Mouse (Mus musculus): ENCODE data around the gene Rims3. TPM values are rescaled to one million over a fixed set of nuclear protein-coding genes. Genes with fewer than 3 reads are reported as not detected.

Rims3 gene
- polyA plus RNA-seq, 1 experiment = 0.39 TPM

DNA sequence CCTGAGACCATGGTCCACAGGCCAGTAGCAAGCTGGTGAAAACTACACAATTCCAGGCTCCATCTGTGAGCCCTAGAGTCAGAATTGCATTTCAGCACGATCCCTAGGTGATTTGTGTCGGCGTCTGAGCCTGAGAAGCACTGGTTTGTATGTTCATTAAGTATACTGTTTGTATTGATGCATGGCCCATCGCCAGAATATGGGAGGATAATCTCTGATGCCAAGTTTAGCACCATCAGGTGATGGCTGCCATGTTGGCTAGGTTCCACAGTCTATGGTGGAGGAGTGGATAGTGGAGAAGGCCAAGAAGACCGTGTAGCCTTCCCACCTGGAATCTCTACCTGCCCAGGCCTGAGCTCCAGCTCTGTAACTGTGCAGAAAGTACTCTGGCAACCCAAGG is 13.6 kb downstream of the Rims3 start:
- no peak for TF ChIP-seq POLR2A (IDR thresholded peaks at IDR 0.05; ENCODE audit: low read depth, low read length)
- no peak for TF ChIP-seq CTCF (conservative IDR thresholded peaks at IDR 0.05; ENCODE audit: insufficient read depth, insufficient read length, low read depth, low read length)
- Histone ChIP-seq H3K4me3 (ENCODE audit: insufficient read depth, low read depth, low read length) (no peak overlapping the region), H3K27ac (ENCODE audit: insufficient read depth, low read depth, low read length) (no peak overlapping the region), H3K4me1 (ENCODE audit: control insufficient read depth, insufficient read depth, low read length) (no peaks in the 10 kb centered on the region), H3K36me3 (ENCODE audit: control insufficient read depth, insufficient read depth, low read length) (no peaks in the 10 kb centered on the region), H3K27me3 (replicated peaks; ENCODE audit: control insufficient read depth, insufficient read depth, low read length) (no peaks in the 10 kb centered on the region)
- DNase-seq = no peak
- WGBS = 78% methylated on average over 5 of the region's 5 CpGs

DNA sequence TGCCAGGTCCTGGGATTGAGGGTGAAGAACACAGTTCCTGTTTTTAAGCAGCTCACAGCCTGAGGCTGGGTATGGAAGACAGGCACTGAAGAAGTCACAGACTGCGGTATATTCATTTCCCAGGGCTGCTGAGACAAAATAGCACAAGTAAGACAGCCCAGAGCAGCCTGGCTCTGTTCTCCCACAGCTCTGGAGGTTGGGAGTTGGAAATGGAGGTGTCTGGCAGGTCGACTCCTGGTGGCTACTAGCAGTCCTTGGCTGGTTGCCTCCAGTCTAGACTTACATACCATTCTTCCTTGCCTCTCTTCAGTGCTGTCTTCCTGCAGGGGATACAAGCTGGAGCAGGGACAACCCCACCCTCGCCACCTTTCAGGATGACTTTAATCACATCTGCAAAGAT is 14.4 kb downstream of the Rims3 start:
- DNase-seq = no peak
- Histone ChIP-seq H3K4me1 (ENCODE audit: control insufficient read depth, insufficient read depth, low read length) (no peaks in the 10 kb centered on the region), H3K27me3 (replicated peaks; ENCODE audit: control insufficient read depth, insufficient read depth, low read length) (no peaks in the 10 kb centered on the region), H3K27ac (ENCODE audit: insufficient read depth, low read depth, low read length) (no peak overlapping the region), H3K36me3 (ENCODE audit: control insufficient read depth, insufficient read depth, low read length) (no peaks in the 10 kb centered on the region), H3K4me3 (ENCODE audit: insufficient read depth, low read depth, low read length) (no peak overlapping the region)
- 68% methylated on average over 3 of the region's 3 CpGs for WGBS
- TF ChIP-seq CTCF (conservative IDR thresholded peaks at IDR 0.05; ENCODE audit: insufficient read depth, insufficient read length, low read depth, low read length) = no peak
- TF ChIP-seq POLR2A (IDR thresholded peaks at IDR 0.05; ENCODE audit: low read depth, low read length) = no peak

DNA sequence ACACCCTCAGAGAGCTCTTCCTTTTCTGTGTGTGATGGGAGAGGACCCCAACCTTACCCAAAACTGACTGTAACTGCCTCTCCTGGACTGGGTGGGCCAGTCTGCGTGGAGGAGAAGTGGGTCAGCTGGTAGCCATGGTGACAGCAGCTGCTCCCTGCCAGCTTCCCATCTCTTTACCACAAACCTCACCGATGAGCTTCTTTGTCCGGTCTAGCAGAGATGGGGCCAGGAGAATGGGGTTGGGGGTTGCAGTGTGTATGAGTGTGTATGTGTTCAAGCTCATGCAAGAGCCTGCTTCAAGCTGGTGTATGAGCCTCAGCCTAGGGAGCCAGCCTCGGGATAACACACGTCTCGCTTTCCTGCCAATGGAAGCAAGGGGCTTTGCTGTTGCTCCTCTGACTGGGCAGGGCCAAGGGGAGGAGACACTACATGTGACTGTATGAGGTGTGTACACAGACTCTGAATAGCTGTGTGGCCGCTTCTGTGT is 15.7 kb downstream of the Rims3 start:
- H3K4me3 ChIP-seq (ENCODE audit: insufficient read depth, low read depth, low read length) = no peak overlapping the region
- no peak for DNase-seq
- WGBS = 60% methylated on average over 7 of the region's 7 CpGs

DNA sequence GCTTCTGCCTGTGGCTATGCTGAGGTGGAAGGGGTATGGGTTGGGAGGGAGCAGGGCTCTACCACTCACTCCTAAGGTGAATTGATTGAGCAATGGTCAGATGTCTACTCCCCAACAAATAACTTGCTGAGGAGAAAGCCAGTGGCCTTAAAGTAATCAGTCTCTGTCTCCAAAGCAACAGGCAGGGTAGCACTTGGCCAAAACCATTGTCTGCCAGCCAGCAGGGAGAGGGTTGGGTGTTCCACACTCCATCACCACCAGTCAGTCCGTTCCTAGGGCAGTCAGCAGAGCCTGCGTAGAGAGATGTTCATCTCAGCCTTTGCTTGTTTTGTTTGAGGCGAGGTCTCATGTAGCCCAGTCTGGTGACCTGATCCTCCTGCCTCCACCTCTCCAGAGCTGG is 21.3 kb downstream of the Rims3 start:
- Histone ChIP-seq H3K27me3 (replicated peaks; ENCODE audit: control insufficient read depth, insufficient read depth, low read length) (no peaks in the 10 kb centered on the region), H3K36me3 (ENCODE audit: control insufficient read depth, insufficient read depth, low read length) (no peaks in the 10 kb centered on the region), H3K4me3 (ENCODE audit: insufficient read depth, low read depth, low read length) (no peak overlapping the region), H3K4me1 (ENCODE audit: control insufficient read depth, insufficient read depth, low read length) (no peaks in the 10 kb centered on the region), H3K27ac (ENCODE audit: insufficient read depth, low read depth, low read length) (no peak overlapping the region)
- TF ChIP-seq POLR2A (IDR thresholded peaks at IDR 0.05; ENCODE audit: low read depth, low read length) = no peak
- no peak for TF ChIP-seq CTCF (conservative IDR thresholded peaks at IDR 0.05; ENCODE audit: insufficient read depth, insufficient read length, low read depth, low read length)
- WGBS = 53% methylated on average over 3 of the region's 3 CpGs
- no peak for DNase-seq

More for the DNA sequence above, 15.7 kb downstream of the Rims3 start:
- no peaks in the 10 kb centered on the region for H3K27me3 ChIP-seq (replicated peaks; ENCODE audit: control insufficient read depth, insufficient read depth, low read length)
- no peak overlapping the region for H3K27ac ChIP-seq (ENCODE audit: insufficient read depth, low read depth, low read length)
- no peaks in the 10 kb centered on the region for H3K4me1 ChIP-seq (ENCODE audit: control insufficient read depth, insufficient read depth, low read length)
- no peak for TF ChIP-seq POLR2A (IDR thresholded peaks at IDR 0.05; ENCODE audit: low read depth, low read length)
- no peak for TF ChIP-seq CTCF (conservative IDR thresholded peaks at IDR 0.05; ENCODE audit: insufficient read depth, insufficient read length, low read depth, low read length)
- H3K36me3 ChIP-seq (ENCODE audit: control insufficient read depth, insufficient read depth, low read length) = no peaks in the 10 kb centered on the region

DNA sequence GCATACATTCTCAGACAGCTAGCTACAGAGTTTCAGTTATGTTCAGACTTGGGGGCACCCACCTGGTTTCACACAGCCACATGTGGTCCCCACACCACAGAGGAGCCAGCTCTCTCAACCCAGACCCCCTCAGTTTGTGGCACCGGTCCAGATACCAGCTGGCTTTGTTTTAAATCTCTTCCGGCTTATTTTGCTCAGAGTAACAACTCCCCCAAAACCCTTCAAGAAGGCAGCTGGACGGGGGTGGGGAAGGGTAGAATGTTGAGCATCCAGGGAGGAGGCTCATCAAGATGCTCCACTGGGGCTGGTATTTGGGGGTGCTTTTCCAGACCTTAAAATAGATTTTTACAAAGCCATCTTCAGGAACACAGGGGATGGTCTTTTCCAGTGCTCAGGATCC is 24.1 kb downstream of the Rims3 start:
- DNase-seq = no peak
- no peak for TF ChIP-seq POLR2A (IDR thresholded peaks at IDR 0.05; ENCODE audit: low read depth, low read length)
- no peak for TF ChIP-seq CTCF (conservative IDR thresholded peaks at IDR 0.05; ENCODE audit: insufficient read depth, insufficient read length, low read depth, low read length)
- Histone ChIP-seq H3K27ac (ENCODE audit: insufficient read depth, low read depth, low read length) (no peak overlapping the region), H3K4me3 (ENCODE audit: insufficient read depth, low read depth, low read length) (no peak overlapping the region), H3K27me3 (replicated peaks; ENCODE audit: control insufficient read depth, insufficient read depth, low read length) (no peaks in the 10 kb centered on the region), H3K36me3 (ENCODE audit: control insufficient read depth, insufficient read depth, low read length) (no peaks in the 10 kb centered on the region), H3K4me1 (ENCODE audit: control insufficient read depth, insufficient read depth, low read length) (no peaks in the 10 kb centered on the region)
- WGBS = 75% methylated on average over 3 of the region's 3 CpGs

DNA sequence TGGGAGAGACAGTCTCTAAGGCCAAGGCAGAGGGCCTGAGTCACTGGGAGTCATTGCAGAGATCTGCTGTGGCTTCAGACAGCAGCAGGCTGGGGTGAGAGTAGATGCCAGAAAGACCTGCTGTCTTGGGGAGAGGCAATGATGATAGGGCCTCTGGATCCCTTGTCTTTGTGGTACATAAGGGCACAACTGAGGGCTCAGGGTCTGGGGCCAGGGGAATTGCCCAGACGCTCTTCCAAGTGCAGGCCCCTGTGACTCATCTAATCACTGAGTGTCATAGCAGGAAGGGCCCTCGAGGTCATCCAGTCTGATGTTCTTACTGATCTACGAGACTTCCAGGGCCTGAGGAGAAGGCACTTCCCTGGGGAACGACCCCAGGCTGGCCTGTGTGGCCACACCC is 24.8 kb downstream of the Rims3 start:
- no peak for DNase-seq
- no peaks in the 10 kb centered on the region for H3K36me3 ChIP-seq (ENCODE audit: control insufficient read depth, insufficient read depth, low read length)
- WGBS = 32% methylated on average over 4 of the region's 4 CpGs
- no peaks in the 10 kb centered on the region for H3K27me3 ChIP-seq (replicated peaks; ENCODE audit: control insufficient read depth, insufficient read depth, low read length)
- H3K27ac ChIP-seq (ENCODE audit: insufficient read depth, low read depth, low read length) = no peak overlapping the region
- H3K4me3 ChIP-seq (ENCODE audit: insufficient read depth, low read depth, low read length) = no peak overlapping the region
- TF ChIP-seq POLR2A (IDR thresholded peaks at IDR 0.05; ENCODE audit: low read depth, low read length) (no peak), CTCF (conservative IDR thresholded peaks at IDR 0.05; ENCODE audit: insufficient read depth, insufficient read length, low read depth, low read length) (no peak)
- H3K4me1 ChIP-seq (ENCODE audit: control insufficient read depth, insufficient read depth, low read length) = no peaks in the 10 kb centered on the region

DNA sequence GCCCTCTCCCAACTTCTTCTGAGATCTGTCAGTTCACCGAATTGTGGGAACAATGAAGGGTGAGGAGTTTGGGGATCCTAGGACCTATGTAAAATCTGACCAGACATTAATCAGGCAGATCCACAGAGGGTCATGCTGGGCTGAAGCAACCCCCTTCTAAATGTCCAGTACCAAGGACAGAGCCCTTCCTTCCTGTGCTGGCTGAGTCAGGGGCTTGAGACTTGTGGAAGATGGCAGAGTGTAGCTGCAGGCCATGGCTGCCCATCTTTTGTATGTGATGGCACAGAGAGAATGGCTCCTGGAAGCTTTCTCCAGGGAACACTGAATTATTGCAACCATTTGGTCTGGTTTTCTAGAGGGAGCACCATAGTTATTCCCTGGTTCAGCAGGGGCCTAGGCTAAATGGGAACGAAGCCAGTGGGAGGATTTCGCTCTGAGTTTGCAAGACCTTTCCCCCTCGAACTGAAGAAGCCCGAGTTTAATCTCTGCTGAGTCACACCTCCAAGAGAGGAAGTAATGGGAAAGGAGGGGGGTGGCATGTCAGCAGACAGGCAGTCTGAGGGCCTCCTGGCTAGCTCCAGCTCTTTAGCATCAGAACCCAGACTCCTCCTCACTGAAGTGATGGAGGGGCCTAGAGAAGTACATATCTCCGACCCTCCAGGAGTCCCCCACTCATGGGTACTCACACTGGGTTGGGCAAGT is 26.3 kb downstream of the Rims3 start:
- 52% methylated on average over 6 of the region's 6 CpGs for WGBS
- H3K36me3 ChIP-seq (ENCODE audit: control insufficient read depth, insufficient read depth, low read length) = no peaks in the 10 kb centered on the region
- H3K27me3 ChIP-seq (replicated peaks; ENCODE audit: control insufficient read depth, insufficient read depth, low read length) = no peaks in the 10 kb centered on the region
- DNase-seq = no peak
- no peak overlapping the region for H3K4me3 ChIP-seq (ENCODE audit: insufficient read depth, low read depth, low read length)
- H3K4me1 ChIP-seq (ENCODE audit: control insufficient read depth, insufficient read depth, low read length) = no peaks in the 10 kb centered on the region
- no peak overlapping the region for H3K27ac ChIP-seq (ENCODE audit: insufficient read depth, low read depth, low read length)
- TF ChIP-seq POLR2A (IDR thresholded peaks at IDR 0.05; ENCODE audit: low read depth, low read length) (no peak), CTCF (conservative IDR thresholded peaks at IDR 0.05; ENCODE audit: insufficient read depth, insufficient read length, low read depth, low read length) (no peak)

All from kidney, adult 2 months (tissue).